Mouse (Mus musculus) stomach, postnatal 0 days (tissue): Measurements from ENCODE around the gene Sgms1. TPM values are rescaled to one million over a fixed set of nuclear protein-coding genes. Genes with fewer than 3 reads are reported as not detected.

Experiments
- ATAC-seq: fragments of 200-750 bp; cut with Nextera tagmentation; 2 replicates; pipeline ENCODE4 v1.8.0; 2017; ENCODE audit not compliant: low FRiP score, low TSS enrichment
- DNase-seq: peaks from one replicate; pipeline ENCODE4 v3.0.0-alpha.2; 2016; ENCODE audit warnings: low spot score
- H3K27ac ChIP-seq: fragments of 300-500 bp; sonication (generic); replicated peaks from 2 replicates; pipeline ENCODE4 v1.5.1; 2014; ENCODE audit warnings: mild to moderate bottlenecking, control low read depth
- H3K27me3 ChIP-seq: fragments of 300-500 bp; sonication (generic); 2 replicates; pipeline ENCODE4 v1.6.1; 2014; ENCODE audit warnings: low read length; ENCODE audit not compliant: control insufficient read depth, insufficient read depth
- H3K36me3 ChIP-seq: fragments of 300-500 bp; sonication (generic); 2 replicates; pipeline ENCODE4 v1.6.1; 2014; ENCODE audit warnings: low read length, mixed read lengths; ENCODE audit not compliant: control insufficient read depth, insufficient read depth
- H3K4me1 ChIP-seq: fragments of 300-500 bp; sonication (generic); replicated peaks from 2 replicates; pipeline ENCODE4 v1.6.1; 2014; ENCODE audit warnings: antibody characterized with exemption; ENCODE audit not compliant: control insufficient read depth, insufficient read depth
- H3K4me2 ChIP-seq: fragments of 300-500 bp; sonication (generic); replicated peaks from 2 replicates; pipeline ENCODE4 v1.6.1; 2014; ENCODE audit warnings: low read depth, mild to moderate bottlenecking, control low read depth, moderate library complexity
- H3K4me3 ChIP-seq: fragments of 300-500 bp; sonication (generic); 2 replicates; pipeline ENCODE4 v1.5.1; 2014; ENCODE audit warnings: low read depth, low read length, control low read depth
- H3K9ac ChIP-seq: fragments of 300-500 bp; sonication (generic); 2 replicates; pipeline ENCODE4 v1.6.1; 2014; ENCODE audit warnings: mild to moderate bottlenecking, low read length, control low read depth, mixed read lengths
- H3K9me3 ChIP-seq: fragments of 300-500 bp; sonication (generic); 2 replicates; pipeline ENCODE4 v1.6.1; 2016; ENCODE audit warnings: low read length; ENCODE audit not compliant: control insufficient read depth
- CTCF ChIP-seq: IDR thresholded peaks from 2 replicates; pipeline ENCODE4 v1.5.1; 2016; ENCODE audit warnings: antibody characterized with exemption, low read depth, mild to moderate bottlenecking, moderate library complexity
- EP300 ChIP-seq: optimal IDR thresholded peaks from 2 replicates; pipeline ENCODE3; 2016; ENCODE audit warnings: antibody characterized with exemption
- WGBS: fragments of 180-500 bp; shearing (Covaris S2); extraction: QIAGEN DNeasy Blood & Tissue Kit; methylation state at CpG from one replicate; pipeline ENCODE4 v1.1.7; 2014; 5-methylcytosine and 5-hydroxymethylcytosine counted together
- polyA plus RNA-seq: library from polyadenylated mRNA; unstranded; fragments of >200 nt; fragmentation: Nextera tagmentation; extraction: Ambion mirVana; gene quantifications from 2 replicates; pipeline ENCODE4 v1.2.1, GENCODE M21; 2015

Gene Sgms1
- polyA plus RNA-seq, 1 experiment from 2014 or later, result 29.3 TPM

GRCm38 (mm10) chr19:32295581-32295980, 93.9 kb downstream of the Sgms1 start:
- H3K4me3 ChIP-seq, result no peak overlapping the region
- 53% methylated on average over 7 of the region's 7 CpGs for WGBS

GRCm38 (mm10) chr19:32292782-32293776, 96.4 kb downstream of the Sgms1 start:
- TF ChIP-seq CTCF (no peak), EP300 (no peak)
- ATAC-seq (no peak), DNase-seq (no peak)
- Histone ChIP-seq H3K9me3 (no peaks in the 10 kb centered on the region), H3K27me3 (no peaks in the 10 kb centered on the region), H3K4me2 (peak overlapping the region; percentile 4), H3K4me3 (no peak overlapping the region), H3K27ac (peak overlapping the region; percentile 69), H3K4me1 (peaks cover 5% of the 10 kb centered on the region), H3K9ac (no peak overlapping the region), H3K36me3 (no peaks in the 10 kb centered on the region)
- 71% methylated on average over 12 of the region's 12 CpGs for WGBS

More at GRCm38 (mm10) chr19:32295581-32295980, 93.9 kb downstream of the Sgms1 start:
- no peak for ATAC-seq
- TF ChIP-seq EP300 (no peak), CTCF (no peak)
- H3K4me2 ChIP-seq, result no peak overlapping the region
- no peaks in the 10 kb centered on the region for H3K36me3 ChIP-seq
- H3K27ac ChIP-seq, result no peak overlapping the region
- H3K9me3 ChIP-seq, result no peaks in the 10 kb centered on the region
- H3K4me1 ChIP-seq, result peaks cover 5% of the 10 kb centered on the region
- no peaks in the 10 kb centered on the region for H3K27me3 ChIP-seq
- no peak for DNase-seq
- H3K9ac ChIP-seq, result no peak overlapping the region

GRCm38 (mm10) chr19:32292067-32292739, 97.3 kb downstream of the Sgms1 start:
- no peak for TF ChIP-seq EP300
- no peak for TF ChIP-seq CTCF
- WGBS, result 33% methylated on average over 12 of the region's 12 CpGs
- no peaks in the 10 kb centered on the region for H3K9me3 ChIP-seq
- ATAC-seq (peak; percentile 60), DNase-seq (no peak)
- H3K27me3 ChIP-seq, result no peaks in the 10 kb centered on the region
- H3K4me1 ChIP-seq, result peaks cover 5% of the 10 kb centered on the region
- H3K4me3 ChIP-seq, result no peak overlapping the region
- peak overlapping the region; percentile 45 for H3K27ac ChIP-seq
- peak overlapping the region; percentile 4 for H3K4me2 ChIP-seq
- H3K36me3 ChIP-seq, result no peaks in the 10 kb centered on the region
- no peak overlapping the region for H3K9ac ChIP-seq

GRCm38 (mm10) chr19:32291130-32291529, 98.4 kb downstream of the Sgms1 start:
- no peaks in the 10 kb centered on the region for H3K9me3 ChIP-seq
- ATAC-seq (no peak), DNase-seq (no peak)
- no peak overlapping the region for H3K4me2 ChIP-seq
- H3K36me3 ChIP-seq, result no peaks in the 10 kb centered on the region
- H3K4me1 ChIP-seq, result peaks cover 5% of the 10 kb centered on the region
- H3K27ac ChIP-seq, result no peak overlapping the region
- WGBS, result 73% methylated on average over 5 of the region's 5 CpGs
- no peak for TF ChIP-seq CTCF
- TF ChIP-seq EP300, result no peak
- H3K4me3 ChIP-seq, result no peak overlapping the region
- no peaks in the 10 kb centered on the region for H3K27me3 ChIP-seq
- no peak overlapping the region for H3K9ac ChIP-seq

- TF ChIP-seq CTCF, result no peak
- TF ChIP-seq EP300, result no peak
- no peak for DNase-seq
- H3K9me3 ChIP-seq, result no peaks in the 10 kb centered on the region
- no peak overlapping the region for H3K9ac ChIP-seq
- no peaks in the 10 kb centered on the region for H3K36me3 ChIP-seq
- H3K4me2 ChIP-seq, result no peak overlapping the region
- ATAC-seq, result no peak
- 0 out of 2 replicates have a peak overlapping the region, but pooled peaks have one; percentile 24 for H3K27ac ChIP-seq
- H3K4me1 ChIP-seq, result peaks cover 5% of the 10 kb centered on the region
- WGBS, result 72% methylated on average over 5 of the region's 5 CpGs
- H3K27me3 ChIP-seq, result no peaks in the 10 kb centered on the region
- H3K4me3 ChIP-seq, result no peak overlapping the region
These were observed 100.6 kb downstream of the Sgms1 start for GRCm38 (mm10) chr19:32288895-32289294.
